Mouse (Mus musculus) stomach, postnatal 0 days (tissue): ENCODE results near the gene Sik3.

ENCODE experiments used
- CTCF ChIP-seq: IDR thresholded peaks from 2 replicates; pipeline ENCODE4 v1.5.1; 2016; ENCODE audit warnings: antibody characterized with exemption, low read depth, mild to moderate bottlenecking, moderate library complexity
- EP300 ChIP-seq: optimal IDR thresholded peaks from 2 replicates; pipeline ENCODE3; 2016; ENCODE audit warnings: antibody characterized with exemption

GRCm38 (mm10) chr9:45983676-45984408 is 28.8 kb upstream of the Sik3 start:
- TF ChIP-seq CTCF: peak; percentile 57
- TF ChIP-seq EP300: no peak
